Mouse (Mus musculus) forebrain, embryonic 12.5 days (tissue): ENCODE results near the gene Adamts2. TPM values are rescaled to one million over a fixed set of nuclear protein-coding genes. Genes with fewer than 3 reads are reported as not detected.
A peak's percentile ranks its signal among the peaks of the same experiment; 100 is the strongest.

Source experiments
- ATAC-seq: fragments of 200-750 bp; cut with Nextera tagmentation; 2 replicates; pipeline ENCODE4 v1.8.0; 2017; ENCODE audit warnings: moderate TSS enrichment; ENCODE audit not compliant: low FRiP score
- H3K27ac ChIP-seq: fragments of 300-500 bp; sonication (generic); 2 replicates; pipeline ENCODE4 v1.5.1; 2016; ENCODE audit warnings: mild to moderate bottlenecking
- H3K27me3 ChIP-seq: fragments of 300-500 bp; sonication (generic); 2 replicates; pipeline ENCODE4 v1.6.1; 2016; ENCODE audit warnings: mild to moderate bottlenecking
- H3K36me3 ChIP-seq: fragments of 300-500 bp; sonication (generic); replicated peaks from 2 replicates; pipeline ENCODE4 v1.6.1; 2016; ENCODE audit warnings: mild to moderate bottlenecking
- H3K4me1 ChIP-seq: fragments of 300-500 bp; sonication (generic); 2 replicates; pipeline ENCODE4 v1.6.1; 2016
- H3K4me2 ChIP-seq: fragments of 300-500 bp; sonication (generic); 2 replicates; pipeline ENCODE4 v1.6.1; 2016; ENCODE audit warnings: mild to moderate bottlenecking, moderate library complexity
- H3K4me3 ChIP-seq: fragments of 300-500 bp; sonication (generic); replicated peaks from 2 replicates; pipeline ENCODE4 v1.5.1; 2016; ENCODE audit warnings: mild to moderate bottlenecking
- H3K9ac ChIP-seq: fragments of 300-500 bp; sonication (generic); 2 replicates; pipeline ENCODE4 v1.6.1; 2016; ENCODE audit warnings: mild to moderate bottlenecking
- H3K9me3 ChIP-seq: fragments of 300-500 bp; sonication (generic); 2 replicates; pipeline ENCODE4 v1.6.1; 2016
- WGBS: fragments of 180-500 bp; shearing (Covaris S2); methylation state at CpG from one replicate; pipeline ENCODE4 v1.1.7; 2016; 5-methylcytosine and 5-hydroxymethylcytosine counted together
- polyA plus RNA-seq: library from polyadenylated mRNA; unstranded; fragments of >200 nt; fragmentation: Nextera tagmentation; extraction: Ambion mirVana; gene quantifications from 2 replicates; pipeline ENCODE4 v1.2.1, GENCODE M21; 2016

Gene Adamts2
- 1.8 and 2.0 TPM in 2 replicates for polyA plus RNA-seq

DNA sequence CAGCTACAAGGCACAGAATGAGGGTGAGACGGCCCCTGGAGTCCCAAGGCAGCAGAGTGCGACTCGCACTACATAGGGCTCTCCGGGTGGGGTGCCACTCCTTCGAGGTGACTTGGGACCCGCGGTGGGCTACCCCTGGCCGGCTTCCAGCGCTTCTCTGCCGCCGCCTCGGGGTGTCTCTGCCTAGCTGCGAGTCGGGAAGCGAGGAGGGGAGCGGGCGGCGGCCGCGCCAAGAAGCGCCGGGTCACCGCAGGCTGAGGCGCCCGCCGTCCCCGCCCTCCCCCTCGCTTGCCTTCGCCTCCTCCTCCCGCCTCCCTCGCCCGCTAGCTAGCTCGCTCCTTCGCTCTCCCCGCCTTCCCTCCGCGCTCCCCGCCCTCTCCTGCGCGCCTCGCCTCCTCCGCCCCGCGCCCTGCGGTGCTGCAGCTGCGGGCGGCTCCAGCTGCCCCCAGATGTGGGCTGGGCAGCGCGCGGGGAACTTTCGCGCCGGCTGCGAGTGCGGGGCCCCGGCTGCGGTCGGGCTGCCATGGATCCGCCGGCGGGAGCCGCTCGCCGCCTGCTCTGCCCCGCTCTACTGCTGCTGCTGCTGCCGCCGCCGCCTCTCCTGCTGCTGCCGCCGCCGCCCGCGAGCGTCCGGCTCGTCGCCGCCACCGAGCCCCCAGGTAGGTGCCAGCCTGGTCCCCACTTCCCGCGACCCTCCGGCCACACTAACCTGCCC, at the start of gene Adamts2:
TSS of gene Adamts2 (plus strand) at position 444 of the 715 bp plus-strand sequence.
- under 1% methylated on average over 58 of the region's 82 CpGs for WGBS
- Histone ChIP-seq H3K4me2 (peak within 1 kb of the TSS; percentile 99), H3K4me1 (peaks cover 16% of the 10 kb centered on the region), H3K9ac (peak within 1 kb of the TSS; percentile 59), H3K9me3 (no peaks in the 10 kb centered on the region), H3K27me3 (peaks cover 79% of the 10 kb centered on the region), H3K27ac (no peak within 1 kb of the TSS), H3K4me3 (peak within 1 kb of the TSS; percentile 63), H3K36me3 (no peaks in the 10 kb centered on the region)
- peak; percentile 80 for ATAC-seq

- Histone ChIP-seq H3K4me1 (no peaks in the 10 kb centered on the region), H3K9ac (no peak overlapping the region), H3K9me3 (peaks cover 6% of the 10 kb centered on the region; the same call in 1 of the 2 replicates), H3K27ac (no peak overlapping the region), H3K27me3 (no peaks in the 10 kb centered on the region), H3K4me2 (no peak overlapping the region), H3K36me3 (no peaks in the 10 kb centered on the region), H3K4me3 (no peak overlapping the region)
- 84% methylated on average over 3 of the region's 3 CpGs for WGBS
- ATAC-seq = no peak
Observed at GRCm38 (mm10) chr11:50557064-50557463, 44.8 kb upstream of the Adamts2 start.

DNA sequence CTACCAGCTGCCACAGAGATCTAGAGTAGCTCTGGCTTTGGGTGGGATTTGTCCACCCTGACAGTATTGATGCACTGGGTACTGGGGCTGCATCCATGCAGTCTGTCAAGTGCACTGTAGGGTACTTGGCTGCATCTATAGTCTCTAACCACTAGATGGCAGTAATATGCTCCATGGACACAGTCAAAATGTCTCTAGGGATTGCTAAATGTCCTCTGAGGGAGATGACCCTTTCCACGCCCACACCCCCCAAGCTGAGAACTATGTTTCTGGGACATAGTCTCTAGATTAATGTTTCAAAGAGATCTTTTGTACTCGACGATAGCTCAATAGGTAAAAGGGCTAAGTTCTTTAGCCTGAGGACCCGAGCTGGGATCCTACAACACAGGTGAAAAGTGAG, 42.8 kb upstream of the Adamts2 start:
- Histone ChIP-seq H3K4me1 (no peaks in the 10 kb centered on the region), H3K9ac (no peak overlapping the region), H3K36me3 (no peaks in the 10 kb centered on the region), H3K9me3 (peaks cover 6% of the 10 kb centered on the region; the same call in 1 of the 2 replicates), H3K4me3 (no peak overlapping the region), H3K27ac (no peak overlapping the region), H3K27me3 (no peaks in the 10 kb centered on the region), H3K4me2 (no peak overlapping the region)
- 35% methylated on average over 4 of the region's 4 CpGs for WGBS
- 0 out of 2 replicates have a peak, but pooled peaks have one; percentile 23 for ATAC-seq

GRCm38 (mm10) chr11:50565466-50566211, 36.2 kb upstream of the Adamts2 start:
- Histone ChIP-seq H3K9ac (no peak overlapping the region), H3K9me3 (no peaks in the 10 kb centered on the region), H3K27ac (no peak overlapping the region), H3K4me1 (no peaks in the 10 kb centered on the region), H3K4me3 (no peak overlapping the region), H3K36me3 (no peaks in the 10 kb centered on the region), H3K4me2 (no peak overlapping the region), H3K27me3 (no peaks in the 10 kb centered on the region)
- WGBS = 86% methylated on average over 20 of the region's 20 CpGs
- ATAC-seq = no peak

- Histone ChIP-seq H3K9ac (no peak overlapping the region), H3K27me3 (no peaks in the 10 kb centered on the region), H3K27ac (no peak overlapping the region), H3K4me3 (no peak overlapping the region), H3K9me3 (no peaks in the 10 kb centered on the region), H3K36me3 (no peaks in the 10 kb centered on the region), H3K4me2 (no peak overlapping the region), H3K4me1 (peaks cover 2% of the 10 kb centered on the region; the same call in 1 of the 2 replicates)
- 79% methylated on average over 6 of the region's 6 CpGs for WGBS
- ATAC-seq = no peak
Observed at GRCm38 (mm10) chr11:50571448-50571847, 30.4 kb upstream of the Adamts2 start.

GRCm38 (mm10) chr11:50576521-50576920, 25.4 kb upstream of the Adamts2 start:
- no peak for ATAC-seq
- no peak overlapping the region for H3K9ac ChIP-seq
- H3K27ac ChIP-seq = no peak overlapping the region
- no peaks in the 10 kb centered on the region for H3K27me3 ChIP-seq
- no peak overlapping the region for H3K4me3 ChIP-seq
- 74% methylated on average over 4 of the region's 4 CpGs for WGBS
- H3K9me3 ChIP-seq = no peaks in the 10 kb centered on the region
- peaks cover 2% of the 10 kb centered on the region; the same call in 1 of the 2 replicates for H3K4me1 ChIP-seq
- H3K4me2 ChIP-seq = no peak overlapping the region
- H3K36me3 ChIP-seq = no peaks in the 10 kb centered on the region

- 56% methylated on average over 7 of the region's 7 CpGs for WGBS
- no peak overlapping the region for H3K9ac ChIP-seq
- ATAC-seq = no peak
Observed at GRCm38 (mm10) chr11:50587026-50587425, 14.9 kb upstream of the Adamts2 start.

GRCm38 (mm10) chr11:50587787-50588186, 14.1 kb upstream of the Adamts2 start:
- H3K27me3 ChIP-seq = no peaks in the 10 kb centered on the region
- no peaks in the 10 kb centered on the region for H3K4me1 ChIP-seq
- WGBS = 9% methylated on average over 3 of the region's 3 CpGs
- ATAC-seq = no peak
- H3K9me3 ChIP-seq = no peaks in the 10 kb centered on the region
- H3K4me2 ChIP-seq = no peak overlapping the region
- no peak overlapping the region for H3K9ac ChIP-seq
- no peak overlapping the region for H3K27ac ChIP-seq
- no peak overlapping the region for H3K4me3 ChIP-seq
- no peaks in the 10 kb centered on the region for H3K36me3 ChIP-seq

More at GRCm38 (mm10) chr11:50587026-50587425, 14.9 kb upstream of the Adamts2 start:
- Histone ChIP-seq H3K36me3 (no peaks in the 10 kb centered on the region), H3K9me3 (no peaks in the 10 kb centered on the region), H3K27ac (no peak overlapping the region), H3K4me3 (no peak overlapping the region), H3K27me3 (no peaks in the 10 kb centered on the region), H3K4me2 (no peak overlapping the region), H3K4me1 (no peaks in the 10 kb centered on the region)

GRCm38 (mm10) chr11:50589060-50589459, 12.8 kb upstream of the Adamts2 start:
- WGBS = 39% methylated on average over 11 of the region's 11 CpGs
- ATAC-seq = no peak
- H3K36me3 ChIP-seq = no peaks in the 10 kb centered on the region
- H3K27ac ChIP-seq = no peak overlapping the region
- no peaks in the 10 kb centered on the region for H3K27me3 ChIP-seq
- H3K4me3 ChIP-seq = no peak overlapping the region
- H3K4me1 ChIP-seq = no peaks in the 10 kb centered on the region
- no peak overlapping the region for H3K9ac ChIP-seq
- no peak overlapping the region for H3K4me2 ChIP-seq
- H3K9me3 ChIP-seq = no peaks in the 10 kb centered on the region

DNA sequence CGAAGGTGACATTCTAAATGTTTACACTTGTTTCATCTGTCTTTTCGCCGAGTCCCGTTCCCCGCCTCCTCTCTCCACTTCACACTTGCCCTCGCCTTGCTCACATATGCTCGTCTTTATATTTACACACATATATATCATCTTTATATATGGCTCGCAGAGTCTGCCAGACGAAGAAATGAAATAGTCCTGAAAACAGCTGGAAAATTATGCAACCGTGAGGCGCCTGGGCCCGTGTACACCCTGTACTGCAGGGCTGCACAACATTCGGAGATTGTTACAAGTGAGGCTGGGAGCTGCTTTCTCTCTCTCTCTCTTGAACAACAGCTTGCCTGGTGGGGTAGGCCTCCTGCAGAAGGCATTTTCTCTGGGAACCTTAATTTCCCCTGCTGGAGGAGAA, 10.8 kb upstream of the Adamts2 start:
- Histone ChIP-seq H3K4me1 (no peaks in the 10 kb centered on the region), H3K9ac (no peak overlapping the region), H3K4me2 (no peak overlapping the region), H3K27ac (no peak overlapping the region), H3K27me3 (no peaks in the 10 kb centered on the region), H3K9me3 (no peaks in the 10 kb centered on the region), H3K4me3 (no peak overlapping the region), H3K36me3 (no peaks in the 10 kb centered on the region)
- WGBS = 92% methylated on average over 13 of the region's 13 CpGs
- no peak for ATAC-seq

GRCm38 (mm10) chr11:50592892-50593553, 8.9 kb upstream of the Adamts2 start:
- H3K27ac ChIP-seq = no peak overlapping the region
- no peaks in the 10 kb centered on the region for H3K9me3 ChIP-seq
- H3K4me2 ChIP-seq = no peak overlapping the region
- H3K4me3 ChIP-seq = no peak overlapping the region
- H3K4me1 ChIP-seq = no peaks in the 10 kb centered on the region
- no peak for ATAC-seq
- H3K27me3 ChIP-seq = no peaks in the 10 kb centered on the region; the same call in 1 of the 2 replicates
- H3K36me3 ChIP-seq = no peaks in the 10 kb centered on the region
- 82% methylated on average over 16 of the region's 16 CpGs for whole genome bisulfite sequencing
- H3K9ac ChIP-seq = no peak overlapping the region

- H3K9ac ChIP-seq = no peak overlapping the region
- ATAC-seq = no peak
- H3K36me3 ChIP-seq = no peaks in the 10 kb centered on the region
- no peaks in the 10 kb centered on the region for H3K4me1 ChIP-seq
- no peak overlapping the region for H3K4me3 ChIP-seq
- no peak overlapping the region for H3K4me2 ChIP-seq
- no peaks in the 10 kb centered on the region for H3K9me3 ChIP-seq
- H3K27ac ChIP-seq = no peak overlapping the region
- WGBS = 77% methylated on average over 2 of the region's 2 CpGs
- H3K27me3 ChIP-seq = peaks cover 32% of the 10 kb centered on the region
Observed at GRCm38 (mm10) chr11:50596571-50596970, 5.3 kb upstream of the Adamts2 start.
